In genomic region chr6:96802981-96803380, GRCm38 (mm10) we compare ENCODE assay signal across 23 mouse cellular contexts.
DNase-seq lines count a peak whose midpoint lies in the region; ATAC-seq and TF ChIP-seq lines count a peak whose summit lies in the region.
"Had no signal": no experiment of that assay in that cellular context is flagged by ENCODE, and none has a peak within 500 bp of the region (broad histone marks: within the 10 kb centered on the region; RNA-seq: fewer than 3 reads in every experiment).

No protein-coding gene starts in this region.

- no peak overlapping the region for H3K27ac ChIP-seq in midbrain, embryonic 14.5 days (replicated peaks; ENCODE audit: low read depth, low read length)
- H3K27ac ChIP-seq in midbrain, embryonic 13.5 days, result no peak overlapping the region
- no peak overlapping the region for H3K27ac ChIP-seq in liver, embryonic 14.5 days
- H3K27ac ChIP-seq: embryonic facial prominence, embryonic 12.5 days; forebrain, embryonic 12.5 days; heart, embryonic 10.5 days; hindbrain, embryonic 12.5 days had no signal

- no peaks in the 10 kb centered on the region for H3K36me3 ChIP-seq in midbrain, embryonic 14.5 days (ENCODE audit: control insufficient read depth, insufficient read depth, low read length)
- H3K36me3 ChIP-seq in midbrain, embryonic 13.5 days, result no peaks in the 10 kb centered on the region
- H3K36me3 ChIP-seq in liver, embryonic 14.5 days (replicated peaks; ENCODE audit: control insufficient read depth, insufficient read depth, low read depth), result no peaks in the 10 kb centered on the region
- H3K36me3 ChIP-seq: embryonic facial prominence, embryonic 12.5 days; forebrain, embryonic 12.5 days; heart, embryonic 10.5 days; hindbrain, embryonic 12.5 days had no signal

- H3K4me2 ChIP-seq in midbrain, embryonic 14.5 days (ENCODE audit: low read length), result no peak overlapping the region
- H3K4me2 ChIP-seq in midbrain, embryonic 13.5 days (replicated peaks), result no peak overlapping the region
- H3K4me2 ChIP-seq in liver, embryonic 14.5 days (ENCODE audit: low read depth), result no peak overlapping the region
- H3K4me2 ChIP-seq: embryonic facial prominence, embryonic 12.5 days; forebrain, embryonic 12.5 days; hindbrain, embryonic 12.5 days had no signal

- 75% methylated on average over 3 of the region's 3 CpGs for WGBS in midbrain, embryonic 14.5 days
- WGBS in midbrain, embryonic 13.5 days, result 77% methylated on average over 3 of the region's 3 CpGs
- WGBS in liver, embryonic 14.5 days (ENCODE audit: insufficient replicate concordance), result 23% methylated on average over 3 of the region's 3 CpGs

- no peak for ATAC-seq in midbrain, embryonic 14.5 days (ENCODE audit: low FRiP score, low TSS enrichment)
- no peak for ATAC-seq in midbrain, embryonic 13.5 days
- peak; percentile 70; the same call in 1 of the 2 replicates for ATAC-seq in liver, embryonic 14.5 days (ENCODE audit: insufficient read depth)
- ATAC-seq in megakaryocyte-erythroid progenitor cell, adult 5-6 weeks (replicated peaks; ENCODE audit: low FRiP score, low TSS enrichment, poor library complexity, severe bottlenecking), result peak; percentile 81
- ATAC-seq: forebrain, embryonic 16.5 days; hindbrain, embryonic 16.5 days; inflammation-experienced regulatory T-cells, adult 6 months had no signal

- no peak overlapping the region for H3K9ac ChIP-seq in midbrain, embryonic 14.5 days (replicated peaks; ENCODE audit: low read length)
- no peak overlapping the region for H3K9ac ChIP-seq in midbrain, embryonic 13.5 days (replicated peaks)
- H3K9ac ChIP-seq in liver, embryonic 14.5 days (replicated peaks), result no peak overlapping the region
- H3K9ac ChIP-seq: embryonic facial prominence, embryonic 12.5 days; forebrain, embryonic 12.5 days; hindbrain, embryonic 12.5 days had no signal

- no peaks in the 10 kb centered on the region for H3K9me3 ChIP-seq in midbrain, embryonic 14.5 days (ENCODE audit: control insufficient read depth, low read length)
- no peaks in the 10 kb centered on the region for H3K9me3 ChIP-seq in midbrain, embryonic 13.5 days
- no peaks in the 10 kb centered on the region for H3K9me3 ChIP-seq in liver, embryonic 14.5 days (ENCODE audit: control insufficient read depth, low read length)
- H3K9me3 ChIP-seq: embryonic facial prominence, embryonic 12.5 days; forebrain, embryonic 12.5 days; heart, embryonic 10.5 days; hindbrain, embryonic 12.5 days had no signal

- DNase-seq in gastrocnemius, postnatal 14 days, result peak; percentile 9
- no peak for DNase-seq in gastrocnemius, adult 18-20 months (ENCODE audit: low spot score)
- DNase-seq in midbrain, embryonic 14.5 days, result peak; percentile 14
- no peak for DNase-seq in liver, embryonic 14.5 days (ENCODE audit: low read depth in 3 of 3, low spot score in 3 of 3)
- no peak for DNase-seq in kidney, postnatal 14 days
- no peak for DNase-seq in adrenal gland, adult 18-20 months (ENCODE audit: low spot score in 2 of 2)
- DNase-seq: adrenal gland, postnatal 10 days; cerebellum, adult 2 months; cerebellum, postnatal 10 days; embryo, embryonic 11 days; heart, adult 18-20 months; heart, postnatal 10 days; heart, postnatal 4 days had no signal

- no peak for TF ChIP-seq CTCF in liver, embryonic 14.5 days (IDR thresholded peaks at IDR 0.05; ENCODE audit: low read depth)

- peak; percentile 60 for TF ChIP-seq EP300 in liver, embryonic 14.5 days (IDR thresholded peaks at IDR 0.05; ENCODE audit: low read depth)

- no peak overlapping the region for H3K4me3 ChIP-seq in midbrain, embryonic 14.5 days (replicated peaks; ENCODE audit: low read depth, low read length)
- no peak overlapping the region for H3K4me3 ChIP-seq in midbrain, embryonic 13.5 days (replicated peaks)
- no peak overlapping the region for H3K4me3 ChIP-seq in liver, embryonic 14.5 days (ENCODE audit: insufficient read depth in 1 of 2, low read depth in 2 of 2, low read length in 2 of 2)
- H3K4me3 ChIP-seq: embryonic facial prominence, embryonic 12.5 days; forebrain, embryonic 12.5 days; heart, embryonic 10.5 days; hindbrain, embryonic 12.5 days had no signal

- H3K27me3 ChIP-seq in midbrain, embryonic 14.5 days (ENCODE audit: control insufficient read depth, insufficient read depth, low read length), result no peaks in the 10 kb centered on the region
- H3K27me3 ChIP-seq in midbrain, embryonic 13.5 days, result no peaks in the 10 kb centered on the region
- H3K27me3 ChIP-seq in liver, embryonic 14.5 days (ENCODE audit: control insufficient read depth, insufficient read depth, low read length), result no peaks in the 10 kb centered on the region
- H3K27me3 ChIP-seq: CH12.LX; embryonic facial prominence, embryonic 12.5 days; forebrain, embryonic 12.5 days; hindbrain, embryonic 12.5 days had no signal

- intact Hi-C loops in gastrocnemius, postnatal 14 days (cut with DNase I; ENCODE audit: low total_unique reads), result no loop called here

- H3K4me1 ChIP-seq in midbrain, embryonic 14.5 days (ENCODE audit: control insufficient read depth, insufficient read depth, low read length), result no peaks in the 10 kb centered on the region
- no peaks in the 10 kb centered on the region for H3K4me1 ChIP-seq in midbrain, embryonic 13.5 days (replicated peaks)
- no peaks in the 10 kb centered on the region; a peak in 1 of 4 replicates for H3K4me1 ChIP-seq in liver, embryonic 14.5 days (replicated peaks; ENCODE audit: control insufficient read depth in 2 of 2, insufficient read depth in 2 of 2, low read length in 1 of 2)
- H3K4me1 ChIP-seq: embryonic facial prominence, embryonic 12.5 days; forebrain, embryonic 12.5 days; heart, embryonic 10.5 days; hindbrain, embryonic 12.5 days had no signal

Comparison
In these comparisons a context has a peak if more than half of its experiments do, and no peak if none do; other contexts are left out.
1. DNase-seq: peak in gastrocnemius, postnatal 14 days (single experiment) and midbrain, embryonic 14.5 days (single experiment); none in gastrocnemius, adult 18-20 months (single experiment), liver, embryonic 14.5 days (0 of 3), kidney, postnatal 14 days (single experiment) and adrenal gland, adult 18-20 months (0 of 2).
2. ATAC-seq: peak in liver, embryonic 14.5 days (single experiment) and megakaryocyte-erythroid progenitor cell, adult 5-6 weeks (single experiment); none in midbrain, embryonic 14.5 days (single experiment) and midbrain, embryonic 13.5 days (single experiment).